Mouse (Mus musculus): Measurements from ENCODE around the gene Rpusd4. TPM values are rescaled to one million over a fixed set of nuclear protein-coding genes. Genes with fewer than 3 reads are reported as not detected.
A peak's percentile ranks its signal among the peaks of the same experiment; 100 is the strongest.

Gene Rpusd4
- 9.4 and 11.5 TPM in 2 replicates for polyA plus RNA-seq (2012; rRNA removed)

DNA sequence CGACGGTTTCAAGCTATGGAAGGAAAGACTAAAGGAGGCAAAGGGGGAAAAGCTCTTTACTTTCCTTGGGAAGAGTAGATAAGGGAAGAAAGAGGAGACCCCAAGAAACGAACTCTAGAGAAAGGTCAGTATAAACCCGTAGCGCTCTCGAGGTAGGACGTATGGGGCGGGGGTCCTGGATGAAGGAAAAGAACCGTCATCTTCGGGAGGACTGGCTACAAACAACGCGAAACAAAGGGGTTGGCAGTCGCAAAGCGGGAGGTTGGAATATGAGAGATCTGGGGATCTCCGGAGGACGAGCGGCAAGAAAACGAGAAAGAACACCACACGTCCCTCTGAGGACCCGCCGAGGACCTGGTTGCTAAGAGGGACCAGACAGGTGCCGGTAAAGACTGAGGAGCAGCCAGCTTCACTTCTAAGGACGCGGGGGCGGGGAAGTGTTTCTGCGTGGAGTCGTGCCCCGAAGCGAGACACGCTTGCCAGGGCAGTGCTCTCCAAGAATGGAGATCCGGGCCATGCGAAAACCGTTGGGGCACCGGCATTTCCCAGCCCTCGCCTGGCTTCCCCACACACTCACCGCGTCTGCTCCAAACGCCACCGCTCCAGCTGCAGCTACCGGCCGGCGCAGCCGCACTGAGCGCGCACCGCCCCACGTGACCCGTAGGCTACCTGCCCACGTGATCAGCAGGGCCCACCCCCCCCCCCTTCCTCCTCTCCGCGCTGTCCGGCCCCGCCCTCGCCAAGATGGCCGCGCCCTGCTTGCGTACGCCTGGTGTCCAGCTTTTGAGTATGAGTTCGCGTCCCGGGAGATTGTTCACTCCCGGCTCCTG, at the start of gene Rpusd4, which contains the start of gene Fam118b:
Gene Rpusd4, plus strand, starts transcription at position 720 of the 830 bp plus-strand sequence.
Gene Fam118b, minus strand, starts transcription at position 660 of the 830 bp plus-strand sequence.
- DNase-seq (ENCODE audit: low read depth): no peak

GRCm38 (mm10) chr9:35217963-35218362, 49.7 kb upstream of the Rpusd4 start:
- no peak for DNase-seq (ENCODE audit: low read depth)

DNA sequence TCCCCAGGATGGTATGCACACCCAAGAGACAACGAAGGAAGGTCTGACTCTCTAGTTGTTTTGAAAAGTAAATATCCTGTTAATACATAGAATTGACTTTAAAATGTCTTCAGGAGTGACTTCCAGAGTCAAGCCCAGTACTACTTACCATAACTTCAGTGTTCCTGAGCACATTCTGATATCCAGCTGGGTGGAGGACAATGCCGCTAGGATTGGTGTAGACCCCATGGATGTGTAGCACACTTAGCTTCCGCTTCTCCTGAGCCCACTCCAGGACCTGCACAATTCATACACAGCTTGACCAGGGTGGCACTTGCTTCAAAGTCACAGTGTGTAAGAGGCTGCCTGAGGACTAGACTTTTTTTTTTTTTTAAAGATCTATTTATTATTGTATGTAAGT, 44.2 kb upstream of the Rpusd4 start:
- DNase-seq (ENCODE audit: low read depth): no peak

DNA sequence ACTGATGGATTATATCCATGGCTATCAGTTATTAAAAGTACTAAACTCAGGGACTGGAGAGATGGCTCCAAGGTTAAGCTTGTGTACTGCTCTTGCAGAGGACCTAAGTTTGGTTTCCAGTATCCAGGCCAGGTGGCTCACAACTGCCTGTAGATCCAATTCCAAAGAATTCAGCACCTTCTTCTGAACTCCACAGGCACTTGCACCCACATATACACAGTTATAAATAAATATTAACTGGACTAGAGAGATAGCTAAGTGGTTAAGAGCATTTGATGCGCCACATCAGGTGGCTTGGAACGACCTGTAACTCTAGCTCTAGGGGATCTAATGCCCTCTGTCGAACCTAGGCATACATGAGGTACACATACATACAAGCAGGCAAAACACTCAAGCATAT, 39.0 kb upstream of the Rpusd4 start:
- DNase-seq (ENCODE audit: low read depth): no peak

- no peak for DNase-seq (ENCODE audit: low read depth)
Measured at GRCm38 (mm10) chr9:35235996-35236395, 31.7 kb upstream of the Rpusd4 start.

- no peak for DNase-seq (ENCODE audit: low read depth)
Measured at GRCm38 (mm10) chr9:35238371-35238770, 29.3 kb upstream of the Rpusd4 start.

DNA sequence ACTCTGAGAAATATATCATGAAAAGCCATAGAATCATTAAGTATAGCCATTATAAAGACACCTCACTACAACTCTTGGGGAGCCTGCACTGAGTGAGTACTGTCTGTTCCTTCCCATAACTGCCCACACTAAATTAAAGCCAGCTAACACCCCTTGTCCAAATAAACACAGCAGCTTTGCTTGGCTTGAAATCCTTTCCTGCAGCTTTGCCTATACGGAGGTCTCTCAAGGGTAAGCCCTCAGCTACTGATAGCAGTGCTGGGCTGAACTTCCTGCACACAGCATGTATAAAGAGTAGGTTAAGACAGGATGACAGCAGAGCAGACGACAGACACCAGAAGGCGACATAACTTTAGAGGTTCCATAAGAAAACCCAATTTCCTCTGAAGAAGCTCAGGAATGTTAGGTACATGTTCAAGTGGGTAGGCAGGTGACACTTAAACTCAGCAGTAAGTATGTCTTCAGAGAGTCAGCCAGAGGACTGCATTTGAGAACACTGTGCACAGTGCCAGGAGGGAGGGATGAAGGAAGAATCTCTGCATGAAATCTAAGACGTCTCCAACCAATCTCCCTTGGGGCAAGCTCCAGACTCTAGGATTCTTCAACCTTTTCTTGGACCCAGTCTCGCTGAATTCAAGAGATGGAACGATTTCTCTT, 28.6 kb upstream of the Rpusd4 start:
- peak; percentile 36 for DNase-seq (ENCODE audit: low read depth)

DNA sequence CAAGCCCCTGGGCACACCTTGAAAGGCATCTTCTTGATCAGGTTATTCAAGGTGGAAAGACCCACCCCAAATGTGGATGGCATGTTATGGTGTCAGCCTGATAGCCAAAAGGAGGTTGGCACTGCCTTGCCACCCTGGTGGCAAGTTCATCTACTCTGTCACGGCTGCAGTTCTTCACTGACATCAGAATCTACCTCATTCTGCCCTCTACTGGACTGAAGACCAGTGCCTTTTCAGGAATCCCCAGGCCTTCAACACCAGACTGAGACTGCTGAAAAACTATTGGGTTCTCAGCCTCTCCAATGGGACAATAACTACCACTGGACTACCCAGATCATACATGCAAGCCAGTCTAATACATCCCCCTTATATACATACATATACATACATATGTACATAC, 27.9 kb upstream of the Rpusd4 start:
- DNase-seq (ENCODE audit: low read depth): no peak

DNA sequence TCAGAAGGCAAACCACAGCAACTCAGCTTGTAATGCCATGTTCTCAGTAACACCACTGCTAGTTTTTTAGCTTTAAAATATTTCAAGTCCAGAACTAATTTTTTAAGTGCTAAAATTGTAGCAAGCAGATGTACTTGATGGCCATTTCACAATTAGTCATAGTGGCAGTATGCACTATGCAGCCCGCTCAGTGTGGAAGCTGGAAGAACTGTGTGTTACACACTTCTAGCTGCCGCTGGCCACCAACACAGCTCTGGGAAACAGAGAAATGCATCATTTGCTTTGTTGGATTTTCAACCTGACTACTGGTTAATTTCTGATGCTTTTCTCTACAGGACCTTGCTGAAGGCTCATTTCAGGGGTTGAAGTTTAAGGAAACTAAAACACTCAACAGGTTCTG, 20.3 kb upstream of the Rpusd4 start:
- no peak for DNase-seq (ENCODE audit: low read depth)

DNA sequence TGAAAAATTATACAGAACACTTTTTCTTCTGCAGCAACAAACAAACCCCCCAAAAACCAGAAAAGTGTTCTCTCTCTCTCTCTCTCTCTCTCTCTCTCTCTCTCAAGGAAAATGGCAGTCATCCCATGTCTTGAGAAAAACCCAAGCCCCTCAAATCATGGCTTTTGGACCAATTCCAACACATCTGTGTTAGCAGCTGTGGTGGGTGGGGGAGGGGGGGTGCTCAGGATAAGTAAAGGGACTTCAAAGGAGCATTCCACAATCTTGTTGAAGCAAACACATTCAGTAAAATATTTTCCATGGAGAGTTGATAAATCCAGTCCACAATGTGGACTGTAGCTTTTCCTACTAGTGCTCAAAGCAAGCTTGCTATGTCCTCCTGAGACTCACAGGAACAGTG, 18.2 kb upstream of the Rpusd4 start:
- no peak for DNase-seq (ENCODE audit: low read depth)

DNA sequence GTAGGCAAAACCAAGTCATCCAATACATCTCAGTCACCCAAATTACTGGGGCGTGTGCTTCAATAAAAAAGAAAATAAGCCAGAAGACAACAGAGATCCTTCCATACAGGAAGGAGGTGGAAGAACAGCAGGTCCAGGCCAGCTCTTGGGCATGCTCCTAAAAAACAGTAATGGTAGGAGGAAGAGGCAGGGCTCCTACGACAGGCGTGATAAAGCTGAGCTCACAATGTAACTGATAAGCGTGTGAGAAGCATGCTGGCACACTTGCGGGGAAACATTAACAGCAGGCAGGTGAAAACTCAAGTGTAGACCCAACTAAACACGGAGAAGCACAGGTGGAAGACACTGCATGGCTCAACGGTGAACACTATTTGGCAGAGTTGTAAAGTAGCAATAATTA, 10.3 kb upstream of the Rpusd4 start:
- DNase-seq (ENCODE audit: low read depth): no peak

DNA sequence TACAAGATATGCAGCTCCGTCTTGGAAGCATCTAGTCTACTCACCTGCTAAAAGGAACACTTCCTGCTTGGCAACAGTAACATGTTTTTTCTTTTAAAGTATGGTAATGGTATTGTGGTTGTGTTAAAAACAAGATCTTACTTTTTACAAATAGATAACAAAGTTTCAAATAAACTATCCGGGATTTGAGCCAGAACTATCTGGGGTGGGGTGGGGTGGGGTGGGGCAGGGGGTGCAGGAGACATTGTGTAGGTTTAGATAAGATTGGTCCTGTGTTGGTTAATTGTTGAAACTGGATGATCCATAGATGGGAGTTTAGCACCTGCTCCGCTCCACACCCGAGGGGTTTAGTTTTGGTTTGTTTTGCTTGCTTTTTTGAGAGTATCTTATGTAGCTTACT, 5.2 kb upstream of the Rpusd4 start:
- DNase-seq (ENCODE audit: low read depth): no peak

DNA sequence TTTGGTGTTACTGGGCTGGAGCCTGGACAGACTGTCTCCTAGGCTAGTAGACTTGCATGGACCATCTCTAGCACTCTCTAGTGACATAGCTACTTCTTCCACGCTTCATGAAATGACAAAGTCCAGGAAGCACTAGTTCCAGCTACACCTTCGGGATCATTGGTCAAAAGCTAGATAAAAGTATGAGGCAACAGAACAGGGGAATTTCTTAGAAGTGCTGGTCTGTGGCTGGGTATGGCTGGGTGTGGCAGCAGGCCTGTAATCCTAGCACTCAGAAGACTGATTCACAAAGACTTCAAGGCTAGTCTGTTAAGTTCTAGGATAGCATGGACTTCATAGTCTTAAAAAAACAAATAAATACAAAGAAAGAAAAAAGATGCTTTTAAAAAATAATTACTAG, 4.2 kb upstream of the Rpusd4 start:
- DNase-seq (ENCODE audit: low read depth): no peak

GRCm38 (mm10) chr9:35264509-35264908, 3.2 kb upstream of the Rpusd4 start:
- DNase-seq (ENCODE audit: low read depth): no peak

DNA sequence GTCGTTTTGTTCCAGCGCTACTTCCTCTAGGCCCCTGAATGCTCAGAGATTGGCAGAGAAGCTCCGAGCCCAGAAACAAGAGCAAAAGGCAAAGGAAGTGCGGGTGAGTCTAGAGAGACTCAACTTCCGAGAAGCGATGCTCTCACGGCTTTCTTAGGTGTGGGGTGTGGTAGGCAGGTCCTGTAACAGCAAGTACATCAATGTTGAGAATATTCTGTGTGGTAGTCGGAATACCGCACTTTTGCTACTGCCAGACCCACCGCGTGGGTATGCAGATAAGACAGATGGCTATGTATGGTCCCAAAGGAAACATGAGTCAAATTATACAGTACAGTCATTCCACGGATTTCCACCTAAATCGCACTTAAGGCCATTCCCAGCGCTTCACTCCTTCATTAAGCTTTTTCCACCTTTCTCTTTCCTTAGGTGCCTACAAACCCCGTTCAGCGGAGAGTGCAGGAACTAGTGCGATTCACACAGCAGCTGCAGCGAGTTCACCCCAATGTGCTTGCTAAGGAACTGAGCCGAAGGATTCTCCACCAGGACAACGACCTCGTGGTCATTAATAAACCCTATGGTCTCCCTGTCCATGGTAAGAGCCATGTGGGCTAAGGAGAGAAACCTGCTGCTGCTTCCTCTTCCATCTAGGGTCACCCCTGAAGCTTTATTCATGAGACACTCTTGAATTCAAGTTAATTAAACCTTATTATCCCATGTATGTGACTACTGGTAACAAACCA, 481 bp downstream of the Rpusd4 start:
- no peak for DNase-seq (ENCODE audit: low read depth)

DNA sequence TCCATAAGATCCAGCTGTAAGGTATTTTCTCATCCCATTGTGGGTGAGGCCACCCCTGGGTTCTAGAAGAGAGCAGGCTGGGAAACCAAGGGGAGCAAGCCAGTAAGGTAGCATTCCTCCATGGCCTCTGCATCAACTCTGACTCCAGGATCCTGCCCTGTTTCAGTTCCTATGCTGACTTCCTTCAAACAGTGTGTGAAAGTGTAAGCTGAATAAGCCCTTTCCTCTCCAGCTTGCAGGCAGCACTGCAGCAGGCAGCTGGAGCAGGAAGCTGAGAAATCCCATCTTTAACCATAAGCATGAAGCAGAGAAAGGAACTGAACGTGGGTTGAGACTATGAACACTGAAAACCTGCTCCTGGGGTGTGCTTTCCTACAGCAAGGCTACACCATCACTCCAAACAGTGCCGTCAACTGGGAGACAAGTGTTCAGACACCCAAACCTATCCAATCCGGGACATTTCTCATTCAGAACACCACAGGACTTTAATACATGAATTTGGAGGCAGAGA, 10.2 kb downstream of the Rpusd4 start:
- no peak for DNase-seq (ENCODE audit: low read depth)

GRCm38 (mm10) chr9:35278451-35278850, 10.8 kb downstream of the Rpusd4 start:
- DNase-seq (ENCODE audit: low read depth): no peak

GRCm38 (mm10) chr9:35282006-35282850, 14.6 kb downstream of the Rpusd4 start:
- no peak for DNase-seq (ENCODE audit: low read depth)

GRCm38 (mm10) chr9:35282851-35283200, 15.2 kb downstream of the Rpusd4 start:
- no peak for DNase-seq (ENCODE audit: low read depth)

- DNase-seq (ENCODE audit: low read depth): no peak
Measured at GRCm38 (mm10) chr9:35283415-35284069, 15.9 kb downstream of the Rpusd4 start.

- DNase-seq (ENCODE audit: low read depth): no peak
Measured at GRCm38 (mm10) chr9:35284351-35284750, 16.7 kb downstream of the Rpusd4 start.
